Mouse (Mus musculus): Measurements from ENCODE around the gene Scgb1b24.

Gene Scgb1b24

GRCm38 (mm10) chr7:33743499-33743898 is at the start of gene Scgb1b24:
TSS of gene Scgb1b24 (plus strand) at chr7:33743799.
- no peak for DNase-seq (ENCODE audit: low spot score in 2 of 2)

GRCm38 (mm10) chr7:33739212-33739611 is 4.4 kb upstream of the Scgb1b24 start, which contains the start of gene Scgb2b24:
TSS of gene Scgb2b24 (minus strand) at chr7:33739312.
- no peak for DNase-seq (ENCODE audit: low spot score in 2 of 2)

All from left cerebral cortex, adult 9 months (tissue).